Mouse (Mus musculus): Measurements from ENCODE around the gene Ntng2. TPM values are rescaled to one million over a fixed set of nuclear protein-coding genes. Genes with fewer than 3 reads are reported as not detected.

Gene Ntng2
- polyA plus RNA-seq, 2 experiments from 2014 or later, result 3.8 to 5.7 TPM

DNA sequence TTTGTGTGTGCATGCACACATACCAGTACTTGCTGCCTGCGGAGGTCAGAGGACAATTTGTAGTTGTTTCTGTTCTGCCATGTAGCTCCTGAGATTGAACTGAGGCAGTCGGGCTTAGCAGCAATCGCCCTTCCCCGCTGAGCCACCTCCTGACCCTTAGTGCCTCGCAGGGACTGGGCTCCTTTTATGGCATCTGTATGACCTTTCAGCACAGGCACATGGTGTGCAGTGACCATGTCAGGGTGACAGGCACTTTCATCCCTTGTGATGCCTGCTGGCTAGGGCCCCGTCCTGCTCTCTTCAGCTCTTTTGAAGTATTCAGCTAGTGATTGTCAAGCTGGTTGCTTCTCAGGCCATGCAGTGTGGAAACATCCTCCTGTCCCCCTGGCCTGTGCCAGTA lies 66.6 kb downstream of the Ntng2 start:
- ATAC-seq, result no peak

- ATAC-seq, result no peak
Measured at GRCm38 (mm10) chr2:29183266-29183924, 69.4 kb downstream of the Ntng2 start.

DNA sequence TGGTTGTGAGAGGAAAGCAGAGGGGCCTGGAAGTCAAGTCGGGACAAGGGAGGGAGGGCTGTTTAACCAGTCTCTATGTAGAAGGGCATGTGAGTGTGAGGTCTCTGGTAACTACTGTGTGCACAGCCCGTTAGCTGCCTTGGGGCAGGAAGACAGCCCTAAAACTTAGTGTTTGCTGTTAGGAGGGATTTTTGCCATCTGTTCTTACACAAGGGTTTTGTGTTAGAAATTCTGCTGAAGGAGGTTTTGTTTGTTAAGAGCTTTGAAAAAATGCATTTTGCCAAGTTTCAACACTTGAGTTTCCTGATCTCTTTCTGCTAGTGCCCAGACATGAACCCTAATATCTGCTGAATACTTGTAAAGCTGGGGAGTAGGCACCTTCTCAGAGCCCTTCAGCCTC lies 71.7 kb downstream of the Ntng2 start:
- no peak for ATAC-seq

DNA sequence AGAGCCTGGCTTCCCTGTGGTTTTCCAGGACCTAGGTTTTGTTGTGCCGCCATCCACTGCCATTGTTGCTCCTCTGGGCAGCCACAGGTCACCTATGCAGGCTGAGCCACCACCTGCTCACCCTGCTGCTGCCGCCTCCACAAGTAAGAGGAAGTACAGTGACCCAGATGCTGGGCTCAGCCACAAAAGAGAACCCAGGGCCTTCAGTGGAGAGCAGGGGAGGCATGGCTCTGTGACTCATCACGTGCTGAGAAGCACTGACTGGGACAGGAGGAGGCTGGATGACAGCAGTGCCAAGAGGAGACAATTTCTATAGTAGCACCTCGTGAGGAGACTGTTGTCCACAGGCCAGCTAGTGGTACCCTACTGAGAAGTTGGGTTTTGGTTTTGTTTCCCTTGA lies 73.0 kb downstream of the Ntng2 start:
- ATAC-seq, result no peak

- no peak for ATAC-seq
Measured at GRCm38 (mm10) chr2:29174887-29175286, 77.9 kb downstream of the Ntng2 start.

DNA sequence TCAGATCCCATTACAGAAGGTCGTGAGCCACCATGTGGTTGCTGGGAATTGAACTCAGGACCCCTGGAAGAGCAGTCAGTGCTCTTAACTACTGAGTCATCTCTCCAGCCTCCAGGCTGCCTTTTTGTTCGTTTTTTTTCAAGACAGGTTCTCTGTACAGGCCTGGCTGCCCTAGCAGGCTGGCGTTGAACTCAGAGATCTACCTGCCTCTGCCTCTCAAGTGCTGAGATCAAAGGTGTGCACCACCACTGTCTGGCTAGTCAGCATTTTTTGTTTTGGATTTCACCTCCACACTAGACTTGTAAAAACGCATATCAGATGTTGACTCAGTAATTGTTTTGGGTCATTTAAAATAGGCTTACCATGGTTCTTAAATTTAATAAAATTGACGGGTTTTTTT lies 84.7 kb downstream of the Ntng2 start:
- no peak for ATAC-seq

DNA sequence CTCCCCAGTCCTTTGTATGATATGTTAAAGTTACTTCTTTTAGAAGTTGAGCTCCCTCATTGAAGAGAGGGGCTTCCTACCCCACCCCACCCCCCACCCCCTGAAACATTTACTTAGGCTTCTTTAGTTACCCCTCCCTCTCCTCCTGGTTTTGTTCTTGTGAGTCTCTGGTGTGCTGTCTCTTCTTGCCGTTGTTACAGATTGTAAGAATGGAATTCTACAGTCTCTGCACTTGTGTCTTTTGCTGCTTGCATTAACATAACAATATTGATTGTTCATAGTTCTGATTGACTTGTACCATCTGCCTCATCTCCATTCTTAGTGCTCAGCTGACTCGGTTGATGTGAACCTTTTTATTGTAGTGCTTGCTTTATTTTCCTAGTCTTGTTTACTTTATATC lies 100.9 kb downstream of the Ntng2 start:
- ATAC-seq, result no peak

Other genes with a start within 250 kb of the Ntng2 start
- gene Cfap77, start 197.9 kb downstream of the Ntng2 start, polyA plus RNA-seq (2017; shearing (Covaris generic)), result 1 to 10 TPM; 1.2 TPM
- gene Ttf1, start 192.7 kb downstream of the Ntng2 start, polyA plus RNA-seq (2017; shearing (Covaris generic)), result 10 to 100 TPM; 15.4 to 18.3 TPM
- 10 to 100 TPM; 31.1 to 32.1 TPM for gene Setx, start 128.8 kb downstream of the Ntng2 start, polyA plus RNA-seq (2017; shearing (Covaris generic))
- gene Med27, start 93.8 kb upstream of the Ntng2 start, polyA plus RNA-seq (2017; shearing (Covaris generic)), result 10 to 100 TPM; 28.9 to 31.6 TPM